17 mouse cellular contexts compared by ENCODE assay signal in genomic region chr1:165342126-165342525, GRCm38 (mm10). TPM values are rescaled to one million over a fixed set of nuclear protein-coding genes. Genes with fewer than 3 reads are reported as not detected.
DNase-seq lines count a peak whose midpoint lies in the region; ATAC-seq and TF ChIP-seq lines count a peak whose summit lies in the region.
"Had no signal": no experiment of that assay in that cellular context is flagged by ENCODE, and none has a peak within 500 bp of the region (broad histone marks: within the 10 kb centered on the region; RNA-seq: fewer than 3 reads in every experiment).

No protein-coding gene starts in this region.

- no peak overlapping the region for H3K27ac ChIP-seq in kidney, embryonic 14.5 days (ENCODE audit: low read depth, low read length)
- no peak overlapping the region for H3K27ac ChIP-seq in lung, postnatal 0 days (ENCODE audit: low read length)
- no peak overlapping the region for H3K27ac ChIP-seq in forebrain, embryonic 16.5 days (ENCODE audit: low read length)
- H3K27ac ChIP-seq: embryonic facial prominence, embryonic 15.5 days; forebrain, embryonic 12.5 days; hindbrain, embryonic 15.5 days; midbrain, embryonic 10.5 days; neural tube, embryonic 12.5 days had no signal

- H3K36me3 ChIP-seq in kidney, embryonic 14.5 days (ENCODE audit: control insufficient read depth, insufficient read depth, low read length): peaks cover 3% of the 10 kb centered on the region; the same call in 1 of the 2 replicates
- peaks cover 8% of the 10 kb centered on the region for H3K36me3 ChIP-seq in lung, postnatal 0 days (ENCODE audit: insufficient read depth, low read length)
- H3K36me3 ChIP-seq in forebrain, embryonic 16.5 days (ENCODE audit: control insufficient read depth, insufficient read depth): no peaks in the 10 kb centered on the region
- H3K36me3 ChIP-seq: midbrain, embryonic 10.5 days; neural tube, embryonic 12.5 days had no signal

- peak; percentile 43 for ATAC-seq in frontal cortex, adult (ENCODE audit: low TSS enrichment)
- no peak for ATAC-seq in kidney, embryonic 14.5 days (ENCODE audit: low FRiP score, low TSS enrichment)
- 0 out of 2 replicates have a peak, but pooled peaks have one; percentile 23 for ATAC-seq in lung, postnatal 0 days
- ATAC-seq in forebrain, embryonic 16.5 days: no peak

- no peak overlapping the region for H3K4me2 ChIP-seq in kidney, embryonic 14.5 days (replicated peaks; ENCODE audit: low read depth, low read length)
- H3K4me2 ChIP-seq in lung, postnatal 0 days (replicated peaks; ENCODE audit: low read depth, low read length): no peak overlapping the region
- no peak overlapping the region for H3K4me2 ChIP-seq in forebrain, embryonic 16.5 days (ENCODE audit: low read length)
- H3K4me2 ChIP-seq: embryonic facial prominence, embryonic 15.5 days; forebrain, embryonic 12.5 days; hindbrain, embryonic 15.5 days; neural tube, embryonic 12.5 days had no signal

- no peak overlapping the region for H3K9ac ChIP-seq in kidney, embryonic 14.5 days (ENCODE audit: low read depth, low read length)
- H3K9ac ChIP-seq in lung, postnatal 0 days (replicated peaks; ENCODE audit: low read depth): no peak overlapping the region
- no peak overlapping the region for H3K9ac ChIP-seq in forebrain, embryonic 16.5 days (replicated peaks; ENCODE audit: low read depth, low read length)
- H3K9ac ChIP-seq: embryonic facial prominence, embryonic 15.5 days; forebrain, embryonic 12.5 days; hindbrain, embryonic 15.5 days; neural tube, embryonic 12.5 days had no signal

- TF ChIP-seq EP300 in lung, postnatal 0 days (IDR thresholded peaks at IDR 0.05): no peak

- DNase-seq in frontal cortex, postnatal 14 days (ENCODE audit: low spot score in 2 of 2): no peak
- peak; percentile 22 to 27 for DNase-seq in kidney, adult 8-10 months
- no peak for DNase-seq in lung, postnatal 0 days (ENCODE audit: low spot score)
- no peak for DNase-seq in lung, postnatal 14 days
- DNase-seq in urinary bladder, postnatal 25 days (ENCODE audit: low spot score): no peak
- DNase-seq: adrenal gland, postnatal 36 days; cerebellum, adult 8-10 months; lung, postnatal 36 days; thymus, adult 18-20 months had no signal

- TF ChIP-seq CTCF in lung, postnatal 0 days (IDR thresholded peaks at IDR 0.05): no peak

- H3K4me3 ChIP-seq in kidney, embryonic 14.5 days (ENCODE audit: low read length): no peak overlapping the region
- H3K4me3 ChIP-seq in lung, postnatal 0 days (ENCODE audit: low read depth, low read length): no peak overlapping the region
- H3K4me3 ChIP-seq in forebrain, embryonic 16.5 days (replicated peaks; ENCODE audit: low read length): no peak overlapping the region
- H3K4me3 ChIP-seq: embryonic facial prominence, embryonic 15.5 days; forebrain, embryonic 12.5 days; hindbrain, embryonic 15.5 days; midbrain, embryonic 10.5 days; neural tube, embryonic 12.5 days had no signal

- H3K27me3 ChIP-seq in kidney, embryonic 14.5 days (ENCODE audit: control insufficient read depth, insufficient read depth, low read length): no peaks in the 10 kb centered on the region
- H3K27me3 ChIP-seq in lung, postnatal 0 days (replicated peaks; ENCODE audit: insufficient read depth, low read length): no peaks in the 10 kb centered on the region
- no peaks in the 10 kb centered on the region for H3K27me3 ChIP-seq in forebrain, embryonic 16.5 days (replicated peaks; ENCODE audit: control insufficient read depth, insufficient read depth, low read length)
- H3K27me3 ChIP-seq: embryonic facial prominence, embryonic 15.5 days; forebrain, embryonic 12.5 days; hindbrain, embryonic 15.5 days; neural tube, embryonic 12.5 days had no signal

- WGBS in kidney, embryonic 14.5 days: 64% methylated on average over 7 of the region's 7 CpGs
- WGBS in lung, postnatal 0 days: 55% methylated on average over 7 of the region's 7 CpGs
- WGBS in forebrain, embryonic 16.5 days: 63% methylated on average over 7 of the region's 7 CpGs

- no peaks in the 10 kb centered on the region for H3K4me1 ChIP-seq in kidney, embryonic 14.5 days (ENCODE audit: control insufficient read depth, insufficient read depth, low read length)
- H3K4me1 ChIP-seq in lung, postnatal 0 days (ENCODE audit: insufficient read depth, low read depth, low read length): no peaks in the 10 kb centered on the region
- H3K4me1 ChIP-seq in forebrain, embryonic 16.5 days (replicated peaks; ENCODE audit: control insufficient read depth, insufficient read depth, low read length): no peaks in the 10 kb centered on the region
- H3K4me1 ChIP-seq: embryonic facial prominence, embryonic 15.5 days; hindbrain, embryonic 15.5 days; midbrain, embryonic 10.5 days; neural tube, embryonic 12.5 days had no signal

- H3K9me3 ChIP-seq in kidney, embryonic 14.5 days (ENCODE audit: control insufficient read depth, low read length): no peaks in the 10 kb centered on the region
- H3K9me3 ChIP-seq in lung, postnatal 0 days (ENCODE audit: low read length): no peaks in the 10 kb centered on the region
- no peaks in the 10 kb centered on the region for H3K9me3 ChIP-seq in forebrain, embryonic 16.5 days (ENCODE audit: control insufficient read depth, low read length)
- H3K9me3 ChIP-seq: embryonic facial prominence, embryonic 15.5 days; forebrain, embryonic 12.5 days; hindbrain, embryonic 15.5 days; midbrain, embryonic 10.5 days; neural tube, embryonic 12.5 days had no signal

RNA-seq across cellular contexts. Expression of gene Gpr161, which starts 46.5 kb away (rescaled TPM):
- polyA plus RNA-seq in kidney, embryonic 14.5 days (2014; fragmentation: Nextera tagmentation; extraction: Ambion mirVana): 2.0 and 2.4 TPM in 2 replicates
- 0.51 and 0.56 TPM in 2 replicates for polyA plus RNA-seq in lung, postnatal 0 days (2015; fragmentation: Nextera tagmentation; extraction: Ambion mirVana)
- polyA plus RNA-seq in forebrain, embryonic 16.5 days (2015; fragmentation: Nextera tagmentation; extraction: Ambion mirVana): 4.5 and 4.7 TPM in 2 replicates

Comparison
In these comparisons a context has a peak if more than half of its experiments do, and no peak if none do; other contexts are left out.
1. ATAC-seq: peak in frontal cortex, adult (single experiment) and lung, postnatal 0 days (single experiment); none in kidney, embryonic 14.5 days (single experiment) and forebrain, embryonic 16.5 days (single experiment).
2. DNase-seq: peak in kidney, adult 8-10 months (2 of 2); none in frontal cortex, postnatal 14 days (0 of 2), lung, postnatal 0 days (single experiment), lung, postnatal 14 days (single experiment) and urinary bladder, postnatal 25 days (single experiment).